Mouse (Mus musculus): ENCODE measurements around the gene Rnf6.

The Rnf6 gene

GRCm38 (mm10) chr5:146220879-146221714 lies at the start of gene Rnf6:
Gene Rnf6, minus strand, starts transcription at chr5:146221555.
- peak; percentile 93 to 95 for DNase-seq (ENCODE audit: low spot score in 2 of 2)

- DNase-seq (ENCODE audit: low spot score in 2 of 2) = no peak
Observed at GRCm38 (mm10) chr5:146270593-146270992, 49.2 kb upstream of the Rnf6 start.

GRCm38 (mm10) chr5:146267776-146268175 lies 46.4 kb upstream of the Rnf6 start:
- DNase-seq (ENCODE audit: low spot score in 2 of 2) = no peak

- no peak for DNase-seq (ENCODE audit: low spot score in 2 of 2)
Observed at GRCm38 (mm10) chr5:146265934-146266591, 44.7 kb upstream of the Rnf6 start.

- no peak for DNase-seq (ENCODE audit: low spot score in 2 of 2)
Observed at GRCm38 (mm10) chr5:146260003-146260402, 38.6 kb upstream of the Rnf6 start.

- DNase-seq (ENCODE audit: low spot score in 2 of 2) = no peak
Observed at GRCm38 (mm10) chr5:146253644-146254043, 32.3 kb upstream of the Rnf6 start.

GRCm38 (mm10) chr5:146251663-146252429 lies 30.5 kb upstream of the Rnf6 start:
- no peak for DNase-seq (ENCODE audit: low spot score in 2 of 2)

- no peak for DNase-seq (ENCODE audit: low spot score in 2 of 2)
Observed at GRCm38 (mm10) chr5:146250369-146251075, 29.2 kb upstream of the Rnf6 start.

- DNase-seq (ENCODE audit: low spot score in 2 of 2) = peak; percentile 37 to 59
Observed at GRCm38 (mm10) chr5:146248746-146249145, 27.4 kb upstream of the Rnf6 start.

GRCm38 (mm10) chr5:146247709-146248108 lies 26.4 kb upstream of the Rnf6 start:
- no peak for DNase-seq (ENCODE audit: low spot score in 2 of 2)

GRCm38 (mm10) chr5:146246386-146246785 lies 25.0 kb upstream of the Rnf6 start:
- no peak for DNase-seq (ENCODE audit: low spot score in 2 of 2)

- no peak for DNase-seq (ENCODE audit: low spot score in 2 of 2)
Observed at GRCm38 (mm10) chr5:146245646-146246370, 24.5 kb upstream of the Rnf6 start.

- DNase-seq (ENCODE audit: low spot score in 2 of 2) = no peak
Observed at GRCm38 (mm10) chr5:146245193-146245592, 23.8 kb upstream of the Rnf6 start.

- no peak for DNase-seq (ENCODE audit: low spot score in 2 of 2)
Observed at GRCm38 (mm10) chr5:146241202-146241601, 19.8 kb upstream of the Rnf6 start.

- DNase-seq (ENCODE audit: low spot score in 2 of 2) = no peak
Observed at GRCm38 (mm10) chr5:146240771-146241170, 19.4 kb upstream of the Rnf6 start.

GRCm38 (mm10) chr5:146238274-146238673 lies 16.9 kb upstream of the Rnf6 start:
- no peak for DNase-seq (ENCODE audit: low spot score in 2 of 2)

GRCm38 (mm10) chr5:146234336-146234735 lies 13.0 kb upstream of the Rnf6 start:
- DNase-seq (ENCODE audit: low spot score in 2 of 2) = no peak

- DNase-seq (ENCODE audit: low spot score in 2 of 2) = no peak
Observed at GRCm38 (mm10) chr5:146232816-146233215, 11.5 kb upstream of the Rnf6 start.

GRCm38 (mm10) chr5:146232056-146232675 lies 10.8 kb upstream of the Rnf6 start:
- DNase-seq (ENCODE audit: low spot score in 2 of 2) = no peak

- DNase-seq (ENCODE audit: low spot score in 2 of 2) = no peak
Observed at GRCm38 (mm10) chr5:146231655-146231996, 10.3 kb upstream of the Rnf6 start.

All from heart, adult 9 months (tissue).